Mouse (Mus musculus) lung, postnatal 0 days (tissue): ENCODE data around the gene Sez6.

ENCODE experiments used
- CTCF ChIP-seq: IDR thresholded peaks from 2 replicates; pipeline ENCODE4 v1.5.1; 2016; ENCODE audit warnings: antibody characterized with exemption, mild to moderate bottlenecking
- EP300 ChIP-seq: IDR thresholded peaks from 2 replicates; pipeline ENCODE4 v1.6.1; 2016; ENCODE audit warnings: antibody characterized with exemption, mild to moderate bottlenecking, control low read depth

DNA sequence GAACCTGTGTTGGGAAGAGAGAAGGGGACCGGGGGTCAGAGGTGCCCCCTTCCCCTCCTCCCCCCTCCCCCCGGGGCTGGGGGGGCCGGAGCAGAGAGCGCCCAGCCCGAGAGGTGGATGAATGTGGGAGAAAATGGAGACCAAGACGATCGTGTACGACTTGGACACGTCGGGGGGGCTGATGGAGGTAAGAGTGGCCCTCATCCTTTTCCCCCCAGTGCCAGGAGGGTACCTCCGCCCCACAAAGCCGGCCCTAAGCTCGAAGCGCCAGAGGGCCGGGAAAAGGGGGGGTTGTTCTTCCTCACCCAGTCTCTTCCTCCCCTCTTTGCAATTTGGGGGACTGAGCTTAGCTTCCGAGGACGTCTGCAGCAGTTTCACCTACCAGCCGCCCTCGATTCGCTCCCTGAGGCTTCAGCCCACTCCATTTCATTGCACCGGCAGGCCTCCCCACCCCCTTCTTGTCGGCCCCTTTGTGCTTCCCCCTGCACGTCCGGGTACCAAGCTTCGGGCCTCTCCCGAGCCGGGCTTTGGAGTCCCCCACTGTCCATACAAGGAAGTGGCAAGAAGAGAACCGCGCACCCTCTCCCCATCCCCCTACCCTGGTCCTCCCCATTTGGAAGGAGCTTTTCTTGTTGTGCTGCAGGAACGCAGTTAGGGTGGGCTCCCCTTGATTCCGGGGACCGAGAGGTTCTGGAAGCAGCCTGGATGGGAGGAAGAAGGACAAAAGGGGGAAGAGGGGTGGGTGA, 52.8 kb downstream of the Sez6 start:
- TF ChIP-seq EP300 (no peak), CTCF (no peak)
